Mouse (Mus musculus) G1E (cell line): ENCODE data around the gene Ano1.

Experiments
- CTCF ChIP-seq: IDR thresholded peaks from 2 replicates; pipeline ENCODE4 v1.5.1; 2012; ENCODE audit warnings: low read depth, low read length, inconsistent platforms, mixed read lengths
- GATA1 ChIP-seq: IDR thresholded peaks from 2 replicates; pipeline ENCODE4 v1.6.1; 2012; ENCODE audit warnings: borderline replicate concordance, low read length, inconsistent platforms, mixed read lengths
- POLR2AphosphoS5 ChIP-seq: IDR thresholded peaks from 2 replicates; pipeline ENCODE4 v1.6.1; 2012; ENCODE audit warnings: low read depth, low read length, inconsistent platforms; ENCODE audit not compliant: insufficient replicate concordance
- TAL1 ChIP-seq: conservative IDR thresholded peaks from 2 replicates; pipeline ENCODE4 v1.6.1; 2012; ENCODE audit warnings: low read depth, low read length, inconsistent platforms, mixed read lengths

GRCm38 (mm10) chr7:144677341-144678086 lies 74.3 kb downstream of the Ano1 start:
- no peak for TF ChIP-seq CTCF
- TF ChIP-seq TAL1: no peak
- no peak for TF ChIP-seq POLR2AphosphoS5
- TF ChIP-seq GATA1: no peak
